In genomic region chr6:87100297-87101020, GRCm38 (mm10) we compare ENCODE assay signal across 12 mouse cellular contexts. TPM values are rescaled to one million over a fixed set of nuclear protein-coding genes. Genes with fewer than 3 reads are reported as not detected.
DNase-seq lines count a peak whose midpoint lies in the region; ATAC-seq lines count a peak whose summit lies in the region.
"Had no signal": no experiment of that assay in that cellular context is flagged by ENCODE, and none has a peak within 500 bp of the region (broad histone marks: within the 10 kb centered on the region; RNA-seq: fewer than 3 reads in every experiment).

No protein-coding gene starts in this region.

- peaks cover 15 to 19% of the 10 kb centered on the region in 2 experiments for H3K4me1 ChIP-seq in heart, embryonic 14.5 days (ENCODE audit: control insufficient read depth in 2 of 2, insufficient read depth in 2 of 2, low read length in 2 of 2)
- H3K4me1 ChIP-seq in limb, embryonic 15.5 days, result peaks cover 52% of the 10 kb centered on the region

- ATAC-seq in heart, embryonic 14.5 days (ENCODE audit: insufficient number of reproducible peaks, insufficient read depth, low FRiP score, low read depth), result no peak
- ATAC-seq in limb, embryonic 15.5 days (ENCODE audit: insufficient number of reproducible peaks, low FRiP score, low TSS enrichment, low read depth), result no peak

- no peaks in the 10 kb centered on the region for H3K27me3 ChIP-seq in heart, embryonic 14.5 days (ENCODE audit: control insufficient read depth, insufficient read depth, low read length)
- no peaks in the 10 kb centered on the region for H3K27me3 ChIP-seq in limb, embryonic 15.5 days
- H3K27me3 ChIP-seq: forebrain, embryonic 12.5 days; midbrain, embryonic 12.5 days had no signal

- peak overlapping the region; percentile 18; the same call in 1 of the 2 replicates for H3K9ac ChIP-seq in heart, embryonic 14.5 days (ENCODE audit: low read length)
- no peak overlapping the region for H3K9ac ChIP-seq in limb, embryonic 15.5 days
- H3K9ac ChIP-seq: forebrain, embryonic 12.5 days had no signal

- H3K4me3 ChIP-seq in heart, embryonic 14.5 days (ENCODE audit: control insufficient read depth in 1 of 2, insufficient read depth in 1 of 2, low read depth in 1 of 2, low read length in 2 of 2), result no peak overlapping the region
- no peak overlapping the region for H3K4me3 ChIP-seq in limb, embryonic 15.5 days

- no peak for DNase-seq in heart, postnatal 25 days (ENCODE audit: low spot score)
- peak; percentile 34 to 53 for DNase-seq in right cerebral cortex, postnatal 10 days (ENCODE audit: low spot score in 2 of 2)
- no peak for DNase-seq in right cerebral cortex, postnatal 4 days
- no peak for DNase-seq in spleen, postnatal 4 days (ENCODE audit: low spot score in 2 of 2)
- no peak for DNase-seq in spleen, adult 18-20 months
- DNase-seq in embryo, embryonic 11 days, result no peak

- intact Hi-C loops in heart, postnatal 25 days (cut with DNase I), result loop anchor here (1.0 to 5.0 kb wide), 4 partner anchors 112 to 286 kb away; partner anchors contain the start of gene Antxr1

- 84% methylated on average over 9 of the region's 9 CpGs for WGBS in heart, embryonic 14.5 days
- WGBS in limb, embryonic 15.5 days, result 72% methylated on average over 9 of the region's 9 CpGs

- H3K27ac ChIP-seq in heart, embryonic 14.5 days (replicated peaks in 1 of 2; ENCODE audit: control insufficient read depth in 1 of 2, insufficient read depth in 1 of 2, low read depth in 2 of 2, low read length in 2 of 2), result peak overlapping the region in 1 of 2 experiments; percentile 15; a peak in 1 of 4 replicates
- H3K27ac ChIP-seq in limb, embryonic 15.5 days, result peak overlapping the region; percentile 86
- H3K27ac ChIP-seq: forebrain, embryonic 12.5 days; midbrain, embryonic 12.5 days had no signal

- H3K36me3 ChIP-seq in heart, embryonic 14.5 days (ENCODE audit: control insufficient read depth, insufficient read depth, low read length), result no peaks in the 10 kb centered on the region
- H3K36me3 ChIP-seq in limb, embryonic 15.5 days, result no peaks in the 10 kb centered on the region
- H3K36me3 ChIP-seq: forebrain, embryonic 12.5 days; midbrain, embryonic 12.5 days had no signal

- no peak overlapping the region for H3K4me2 ChIP-seq in heart, embryonic 14.5 days (ENCODE audit: low read length)
- no peak overlapping the region for H3K4me2 ChIP-seq in limb, embryonic 15.5 days

- no peaks in the 10 kb centered on the region for H3K9me3 ChIP-seq in heart, embryonic 14.5 days (ENCODE audit: control insufficient read depth, low read length)
- H3K9me3 ChIP-seq in limb, embryonic 15.5 days, result no peaks in the 10 kb centered on the region
- H3K9me3 ChIP-seq: forebrain, embryonic 12.5 days; midbrain, embryonic 12.5 days had no signal

RNA-seq across cellular contexts. Expression of gene D6Ertd527e, which starts 4.1 kb away (rescaled TPM):
- polyA plus RNA-seq in heart, embryonic 14.5 days (2014; fragmentation: Nextera tagmentation; extraction: Ambion mirVana), result 0.13 TPM in 1 of 2 replicates, not detected in the other
- not detected for total RNA-seq in heart, postnatal 25 days (2021)
- 0.44 and 0.97 TPM in 2 replicates for polyA plus RNA-seq in limb, embryonic 15.5 days (2015; fragmentation: Nextera tagmentation; extraction: Ambion mirVana)
- total RNA-seq: hematopoietic stem cell, adult 5-6 weeks; left cerebral cortex, adult 18-20 months had no signal
- polyA plus RNA-seq: midbrain, embryonic 12.5 days had no signal

RNA-seq across cellular contexts. Expression of gene Gfpt1, which starts 57.8 kb away (rescaled TPM):
- polyA plus RNA-seq in heart, embryonic 14.5 days (2014; fragmentation: Nextera tagmentation; extraction: Ambion mirVana), result 12.3 and 13.4 TPM in 2 replicates
- total RNA-seq in heart, postnatal 25 days (2021), result 10 to 100 TPM; 14.8 to 17.7 TPM
- polyA plus RNA-seq in limb, embryonic 15.5 days (2015; fragmentation: Nextera tagmentation; extraction: Ambion mirVana), result 21.0 and 22.5 TPM in 2 replicates

Comparison
In these comparisons a context has a peak if more than half of its experiments do, and no peak if none do; other contexts are left out.
1. DNase-seq: peak in right cerebral cortex, postnatal 10 days (2 of 2); none in heart, postnatal 25 days (single experiment), right cerebral cortex, postnatal 4 days (single experiment), spleen, postnatal 4 days (0 of 2), spleen, adult 18-20 months (0 of 2) and embryo, embryonic 11 days (single experiment).